Mouse (Mus musculus): ENCODE data around the gene Pik3c2g. TPM values are rescaled to one million over a fixed set of nuclear protein-coding genes. Genes with fewer than 3 reads are reported as not detected.

Pik3c2g gene
- total RNA-seq, 2 experiments from 2014 or later = 43.7 TPM; not detected in 1

Other genes starting within 250 kb of the Pik3c2g start
- gene Rergl, start 85.2 kb upstream of the Pik3c2g start, total RNA-seq (2021) = under 1 TPM in 1 of 2 experiments, not detected in 1; 0.32 TPM